Mouse (Mus musculus) embryo, embryonic 10.5 days (tissue): ENCODE measurements around the gene Sbno2.
A peak's percentile ranks its signal among the peaks of the same experiment; 100 is the strongest.

Experiments used
- DNase-seq: peaks from one replicate; pipeline ENCODE4 v3.0.0-alpha.2; 2015; ENCODE audit warnings: low spot score

The Sbno2 gene

DNA sequence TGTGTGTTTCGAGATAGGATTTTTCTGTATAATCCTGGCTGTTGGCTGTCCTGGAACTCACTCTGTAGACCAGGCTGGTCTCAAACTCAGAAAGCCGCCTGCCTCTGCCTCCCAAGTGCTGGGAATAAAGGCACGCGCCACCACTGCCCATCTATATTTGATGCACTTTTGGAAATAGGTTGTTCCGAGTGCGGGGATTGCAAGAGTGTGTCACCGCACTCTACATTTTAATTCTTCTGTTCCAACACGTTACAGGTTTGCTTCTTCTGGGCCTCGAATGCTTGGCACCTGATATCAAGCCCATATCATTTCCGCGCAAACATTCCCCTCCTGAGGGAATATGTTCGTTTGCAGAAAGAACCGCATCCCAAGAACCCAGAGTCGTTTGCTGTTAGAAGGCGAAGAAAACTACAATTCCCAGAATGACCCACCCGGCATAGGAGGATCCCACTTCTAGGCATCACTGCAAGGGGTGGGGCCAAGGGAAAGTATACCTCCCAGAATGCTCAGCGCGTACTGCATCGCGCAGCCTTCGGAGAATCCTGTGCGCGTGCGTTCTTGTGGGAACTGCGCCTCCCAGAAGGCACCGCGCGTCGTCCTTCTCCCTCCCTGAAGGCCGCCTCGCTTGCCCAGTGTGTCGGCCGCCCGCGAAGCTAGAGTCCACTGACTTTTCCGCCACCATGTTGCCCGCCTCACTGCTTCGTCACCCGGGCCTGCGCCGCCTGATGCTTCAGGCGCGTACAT lies 36.6 kb upstream of the Sbno2 start:
- DNase-seq: peak; percentile 100

DNA sequence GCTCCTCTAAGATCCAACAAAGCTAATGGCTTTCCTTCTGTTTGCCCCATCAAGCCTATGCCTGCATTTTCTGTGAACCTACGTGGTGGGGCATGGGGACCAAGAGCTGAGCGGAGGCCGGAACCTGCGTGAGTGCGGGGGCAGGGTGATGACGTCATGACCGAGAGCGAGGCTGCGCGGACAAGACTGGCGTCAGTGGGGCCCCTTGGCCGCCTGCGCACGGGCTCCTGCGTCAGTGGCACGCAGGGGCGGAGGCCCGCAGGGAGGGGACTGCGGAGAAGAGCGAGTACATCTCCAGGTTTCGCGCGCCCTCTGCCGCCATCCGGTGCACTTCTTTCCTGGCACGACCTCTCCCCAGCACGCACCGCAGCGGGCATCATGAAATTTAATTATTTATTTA lies 35.9 kb upstream of the Sbno2 start:
- DNase-seq: peak; percentile 94

DNA sequence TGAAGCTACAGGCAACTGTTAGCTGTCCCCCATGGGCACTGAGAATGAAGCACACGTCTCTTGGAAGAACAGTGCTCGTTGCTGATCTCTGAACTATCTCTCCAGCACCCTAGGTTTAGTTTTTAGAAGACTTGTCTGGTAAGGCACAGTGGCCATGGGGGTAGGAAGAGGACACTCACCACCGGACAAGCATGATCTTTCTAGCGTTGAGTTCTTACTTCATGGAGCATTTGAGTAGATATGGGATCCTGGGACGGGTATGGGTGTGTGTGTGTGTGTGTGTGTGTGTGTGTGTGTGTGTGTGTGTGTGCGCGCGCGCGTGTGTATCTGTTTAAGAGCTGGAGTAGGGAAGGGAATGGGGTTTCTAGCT lies 35.3 kb upstream of the Sbno2 start, which contains the start of gene Cbarp:
Gene Cbarp, minus strand, starts transcription at position 170 of the 370 bp plus-strand sequence.
- no peak for DNase-seq

DNA sequence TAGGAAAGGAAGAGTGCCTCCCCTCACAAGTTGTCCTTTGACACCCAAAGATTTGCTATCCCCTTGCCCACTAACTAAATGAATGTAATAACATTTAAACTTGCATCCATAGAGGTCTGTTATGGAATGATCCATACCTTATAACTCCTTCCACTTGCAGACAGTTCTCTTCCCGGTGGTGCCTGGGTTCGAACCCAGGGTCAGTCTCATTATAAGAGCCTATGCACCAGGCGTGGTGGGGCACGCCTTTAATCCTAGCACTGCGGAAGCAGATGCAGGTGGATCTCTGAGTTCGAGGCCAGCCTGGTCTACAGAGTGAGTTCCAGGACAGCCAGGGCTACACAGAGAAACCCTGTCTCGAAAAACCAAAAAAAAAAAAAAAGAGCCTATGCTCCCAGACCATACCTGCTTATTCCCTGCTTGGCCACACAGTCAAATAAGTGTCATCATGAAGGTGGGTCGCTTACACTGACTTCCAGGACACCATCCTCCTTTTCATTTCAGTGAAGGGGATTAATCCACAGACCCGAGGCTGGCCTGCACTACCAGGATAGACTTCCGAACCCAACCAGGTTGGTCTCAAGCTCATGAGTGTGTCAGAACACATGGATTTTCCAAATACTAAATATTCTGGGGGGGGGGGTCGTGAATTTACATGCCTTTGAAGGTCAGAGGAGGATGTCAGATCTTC lies 34.7 kb upstream of the Sbno2 start:
- no peak for DNase-seq

DNA sequence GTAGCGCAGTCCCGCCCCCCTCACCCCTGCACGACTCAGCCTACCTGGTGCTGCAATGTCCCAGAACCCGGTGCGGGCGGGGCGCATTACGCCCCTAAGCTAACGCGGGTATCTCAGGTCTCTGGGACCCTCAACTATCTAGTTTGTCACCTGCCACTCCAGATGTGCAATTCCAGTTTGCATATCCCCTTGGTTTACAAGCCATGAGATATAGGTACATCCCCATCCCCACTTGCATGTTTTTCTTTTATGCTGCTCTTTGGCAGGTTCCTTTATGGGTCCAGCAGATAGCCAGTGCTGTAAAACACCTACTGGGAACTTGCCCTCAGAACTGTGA lies 34.0 kb upstream of the Sbno2 start:
- DNase-seq: no peak

DNA sequence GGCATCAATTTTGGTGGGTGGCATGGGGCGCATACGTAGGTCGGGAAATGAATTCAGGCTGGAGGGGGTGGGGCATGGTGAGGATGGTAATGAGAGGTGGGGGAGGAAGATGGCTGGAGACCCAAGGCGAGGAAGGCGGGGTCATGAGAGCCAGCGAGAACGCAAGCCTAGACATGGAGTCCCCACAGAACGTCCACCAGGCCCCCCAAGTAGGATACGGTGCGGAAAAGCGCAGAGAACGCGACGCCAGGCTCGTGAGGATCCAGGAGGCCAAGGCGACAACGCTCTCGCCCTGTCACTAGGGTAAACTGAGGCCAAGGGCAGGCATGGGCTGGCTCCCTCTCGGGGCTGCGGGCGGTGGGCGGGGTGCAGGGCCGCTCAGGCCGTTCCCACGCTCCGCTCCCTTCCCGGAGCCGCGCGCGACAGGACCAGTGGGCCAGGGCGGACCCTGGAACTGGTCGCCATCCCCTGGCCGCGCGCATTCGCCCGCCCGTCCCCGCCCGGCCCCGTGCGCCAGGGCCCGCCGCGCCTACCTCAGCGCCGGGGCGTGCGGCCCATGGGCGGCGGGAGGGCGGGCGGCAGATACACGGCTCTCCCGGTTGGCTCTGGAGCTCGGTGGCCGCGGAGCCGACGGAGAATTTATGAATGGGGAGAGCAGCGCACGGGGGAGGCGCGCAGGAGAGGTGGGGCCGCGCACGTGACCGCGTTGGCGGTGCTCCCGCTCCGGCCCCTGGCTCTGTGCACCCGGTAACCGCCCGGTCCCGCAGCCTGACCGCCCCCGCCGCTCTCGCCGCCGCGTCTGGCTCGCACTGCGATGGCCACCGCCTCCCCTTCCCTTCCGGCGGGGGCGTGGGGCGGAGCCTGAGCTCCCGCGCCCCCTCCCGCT lies 33.4 kb upstream of the Sbno2 start, which contains the start of gene Atp5d:
Gene Atp5d, plus strand, starts transcription at position 80 of the 886 bp plus-strand sequence.
- DNase-seq: peak; percentile 75

DNA sequence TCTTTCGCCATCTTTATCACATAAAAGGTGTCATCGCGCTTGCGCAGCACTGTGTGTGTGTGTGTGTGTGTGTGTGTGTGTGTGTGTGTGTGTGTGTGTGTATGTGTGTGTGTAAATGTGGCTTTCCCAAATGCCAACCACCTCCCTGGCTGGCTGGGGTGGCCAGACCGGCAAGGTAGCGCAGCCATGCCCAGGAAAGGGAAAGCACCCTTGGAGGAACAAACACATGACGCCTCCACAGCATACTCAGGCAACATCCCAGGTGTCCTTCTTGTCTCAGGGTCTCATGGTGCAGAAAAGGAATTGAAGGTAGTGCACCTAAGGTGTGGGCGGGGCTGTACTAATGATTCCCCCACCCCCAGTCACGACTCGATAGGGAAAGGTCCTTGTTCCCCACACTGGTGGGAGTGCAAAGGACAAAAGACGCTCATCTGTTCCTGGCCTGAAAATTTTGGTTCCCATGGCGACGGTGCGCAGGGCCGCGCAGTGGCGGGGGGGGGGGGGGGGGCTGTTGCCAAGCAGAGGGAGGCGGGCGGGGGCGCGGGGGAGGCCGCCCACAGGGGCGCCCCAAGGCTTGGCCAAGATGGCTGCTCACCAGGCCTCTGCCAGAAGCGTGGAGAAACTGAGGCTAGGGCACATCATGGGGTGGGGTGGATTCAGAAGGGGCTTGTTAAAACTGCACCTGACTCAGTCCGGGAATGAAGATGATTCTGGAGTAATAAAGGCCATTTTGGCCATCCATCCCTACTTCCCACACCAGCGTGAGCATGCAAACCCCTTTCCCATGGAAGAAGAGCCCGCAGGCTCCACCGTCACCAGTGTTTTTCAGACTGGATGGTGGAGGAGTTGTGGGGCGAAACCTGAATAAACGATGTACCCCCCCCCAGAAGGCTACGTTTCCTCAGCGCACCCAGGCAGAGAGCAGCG lies 32.5 kb upstream of the Sbno2 start:
- no peak for DNase-seq

DNA sequence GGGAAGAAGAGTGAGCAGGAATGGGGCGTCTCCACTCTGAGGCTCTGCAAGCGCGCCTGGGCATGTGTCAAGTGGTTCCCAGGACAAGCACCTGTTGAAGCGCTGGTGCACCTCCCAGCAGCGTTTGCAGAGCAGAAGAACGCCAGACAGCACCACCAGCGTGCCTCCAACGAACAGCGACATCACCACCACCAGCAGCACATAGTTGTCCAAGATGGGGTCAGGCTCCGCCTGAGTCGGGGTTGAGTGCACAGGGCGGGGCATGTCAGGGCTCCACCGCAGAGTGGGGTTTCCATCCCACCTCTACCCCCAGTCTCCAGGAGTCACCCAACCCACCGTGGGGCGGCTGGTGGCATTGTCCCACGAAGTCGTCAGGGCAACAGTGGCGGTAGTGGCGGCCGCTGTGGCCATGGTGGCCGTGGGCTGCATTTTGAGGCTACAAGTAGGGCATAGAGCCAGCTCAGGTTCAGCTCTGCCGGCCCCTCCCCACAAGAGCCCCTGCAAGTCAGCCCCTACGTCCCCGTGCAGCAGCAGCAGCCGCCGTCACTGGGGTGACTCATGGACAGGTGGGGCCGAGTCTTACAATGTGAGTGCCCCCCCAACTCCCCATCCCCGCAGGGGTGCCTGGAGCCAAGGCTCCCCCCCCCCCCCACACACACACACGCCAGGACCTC lies 31.7 kb upstream of the Sbno2 start:
- DNase-seq: no peak

DNA sequence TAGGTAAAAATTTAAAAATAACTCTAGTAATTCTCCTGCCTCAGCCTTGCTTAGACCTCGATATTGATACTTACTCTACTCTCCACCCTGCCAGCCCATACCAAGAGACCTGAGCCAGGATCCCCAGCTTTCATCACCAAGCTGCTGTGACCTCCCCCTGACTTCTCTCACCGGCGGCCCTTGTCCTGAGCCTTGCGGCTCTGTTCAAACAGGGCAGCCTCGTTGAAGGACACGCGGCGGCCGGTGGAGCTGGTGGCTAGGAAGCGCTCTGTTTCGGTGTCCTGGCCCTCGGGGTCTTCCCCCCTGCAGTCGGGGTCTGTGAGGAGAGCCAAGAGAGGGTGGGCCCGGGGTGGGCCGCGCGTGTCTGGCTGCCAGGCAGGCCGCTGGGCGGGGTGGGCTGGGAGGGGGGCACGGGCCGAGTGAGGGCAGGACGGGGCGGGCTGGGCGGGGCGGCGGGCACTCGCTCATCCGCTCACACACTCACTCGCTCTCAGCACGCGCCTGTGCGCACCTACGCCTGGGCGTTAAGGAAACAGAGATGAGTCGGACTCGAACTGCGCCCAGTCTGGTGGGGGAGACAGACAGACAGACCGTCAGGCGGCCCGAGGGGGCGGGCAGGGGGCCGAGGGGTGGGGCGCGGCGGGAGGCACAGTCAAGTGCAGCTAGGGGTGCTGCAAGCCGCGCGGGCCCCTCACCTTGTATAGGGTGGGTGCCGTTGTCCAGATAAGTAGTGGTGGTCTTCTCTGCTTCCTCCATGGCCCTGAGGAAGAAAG lies 31.0 kb upstream of the Sbno2 start:
- no peak for DNase-seq

DNA sequence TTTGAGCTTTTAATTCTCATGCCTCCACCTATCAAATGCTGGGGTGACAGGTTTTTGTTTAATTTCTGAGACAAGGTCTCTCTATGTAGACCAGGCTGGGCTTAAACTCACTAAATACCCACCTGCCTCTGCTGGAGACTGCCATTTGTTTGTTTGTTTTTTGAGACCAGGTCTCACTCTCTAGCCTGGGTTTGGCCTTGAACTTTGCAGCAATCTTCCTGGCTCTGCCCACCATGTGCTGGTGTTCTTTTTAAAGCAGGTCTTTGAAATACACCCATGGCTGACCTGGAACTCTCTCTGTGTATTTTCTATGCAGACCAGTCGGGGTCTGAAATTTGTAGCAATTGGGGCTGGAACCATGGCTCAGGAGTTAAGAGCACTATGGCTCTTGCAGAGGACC lies 30.3 kb upstream of the Sbno2 start:
- no peak for DNase-seq

DNA sequence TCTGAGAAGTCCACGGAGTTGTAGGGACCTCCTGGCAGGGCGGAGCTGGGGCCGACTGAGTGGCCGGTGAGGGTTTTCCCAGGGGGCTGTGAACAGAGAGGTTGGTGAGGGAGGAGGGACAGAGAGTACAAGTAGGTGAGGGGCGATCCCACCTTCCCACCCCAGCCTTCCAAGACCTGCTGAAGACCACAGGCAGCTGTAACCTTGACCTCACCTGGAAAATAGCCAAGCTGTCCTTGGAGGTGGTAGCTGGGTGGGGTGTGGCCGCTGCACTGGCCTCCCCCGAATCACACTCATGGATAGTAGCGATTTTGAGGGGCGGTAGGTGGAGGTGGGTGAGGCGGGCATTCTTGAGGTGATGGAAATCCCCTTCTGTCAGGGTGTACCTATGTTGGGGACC lies 29.8 kb upstream of the Sbno2 start:
- DNase-seq: no peak

DNA sequence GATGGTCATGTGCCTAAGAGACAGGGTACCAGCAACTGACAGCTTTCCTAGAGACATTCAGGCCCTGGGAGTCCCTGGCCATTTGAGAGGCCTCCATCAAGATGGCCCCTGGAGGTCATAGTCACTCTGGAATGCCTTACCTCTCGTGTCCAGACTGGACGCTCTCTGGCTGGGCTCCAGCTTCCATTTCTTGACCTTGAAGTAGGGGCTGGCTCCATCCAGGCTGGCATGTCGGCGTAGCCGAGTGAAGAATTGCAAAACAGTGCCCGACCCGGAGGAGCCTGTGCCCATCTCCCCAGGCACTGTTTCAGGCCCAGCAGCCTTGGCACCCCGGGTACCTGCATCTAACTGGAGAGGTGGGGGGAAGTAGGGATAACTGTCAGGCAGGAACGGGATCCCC lies 29.1 kb upstream of the Sbno2 start:
- DNase-seq: no peak

DNA sequence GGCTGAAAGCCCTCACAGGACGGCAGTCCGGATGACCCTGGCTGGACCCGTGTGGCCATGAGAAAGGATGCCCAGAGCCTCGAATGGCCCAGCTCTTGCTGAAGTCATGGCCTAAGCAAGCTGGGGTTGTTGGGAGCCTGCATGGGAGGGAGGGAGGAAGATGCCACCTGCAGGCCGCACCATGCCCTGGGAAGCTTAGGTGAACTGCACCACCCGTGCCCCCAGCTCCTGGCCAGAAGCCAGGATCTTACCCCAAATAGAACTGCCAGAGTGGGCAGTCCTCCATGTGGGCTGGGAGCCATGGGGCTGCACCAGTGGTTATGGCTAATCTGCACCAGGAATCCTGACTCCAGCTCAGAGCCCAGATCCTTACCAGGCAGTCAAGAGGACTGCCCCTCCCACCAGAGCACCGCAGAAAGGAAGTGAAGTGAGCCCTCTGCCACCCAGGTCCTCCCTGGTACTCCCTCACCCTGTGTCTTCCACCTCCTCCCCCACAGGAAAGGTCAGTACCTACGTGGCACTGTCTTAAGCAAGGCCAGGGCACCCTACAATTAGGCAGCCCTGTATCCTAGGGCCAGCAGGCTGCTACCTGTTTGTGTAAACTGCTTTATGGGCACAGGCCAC lies 28.0 kb upstream of the Sbno2 start:
- no peak for DNase-seq

DNA sequence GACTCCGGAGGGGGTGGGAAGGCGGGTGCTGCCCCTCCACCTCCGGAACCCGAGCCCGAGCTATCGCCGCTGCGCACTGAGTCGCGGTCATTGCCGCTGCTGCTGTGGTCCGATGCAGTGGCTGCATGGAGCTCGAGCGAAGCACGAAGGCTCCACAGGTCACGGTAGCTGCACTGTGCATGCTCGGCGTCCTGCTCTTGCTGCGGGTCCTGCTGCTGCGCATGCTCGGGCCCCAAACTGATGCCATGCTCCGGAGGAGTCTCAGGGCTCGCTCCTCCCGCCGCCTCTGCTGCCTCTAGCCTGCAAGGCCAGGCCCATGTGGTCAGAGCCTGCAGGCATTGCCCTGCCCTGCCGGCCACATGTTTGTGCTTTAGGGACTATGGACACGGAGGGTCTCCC lies 26.6 kb upstream of the Sbno2 start:
- DNase-seq: peak; percentile 42

DNA sequence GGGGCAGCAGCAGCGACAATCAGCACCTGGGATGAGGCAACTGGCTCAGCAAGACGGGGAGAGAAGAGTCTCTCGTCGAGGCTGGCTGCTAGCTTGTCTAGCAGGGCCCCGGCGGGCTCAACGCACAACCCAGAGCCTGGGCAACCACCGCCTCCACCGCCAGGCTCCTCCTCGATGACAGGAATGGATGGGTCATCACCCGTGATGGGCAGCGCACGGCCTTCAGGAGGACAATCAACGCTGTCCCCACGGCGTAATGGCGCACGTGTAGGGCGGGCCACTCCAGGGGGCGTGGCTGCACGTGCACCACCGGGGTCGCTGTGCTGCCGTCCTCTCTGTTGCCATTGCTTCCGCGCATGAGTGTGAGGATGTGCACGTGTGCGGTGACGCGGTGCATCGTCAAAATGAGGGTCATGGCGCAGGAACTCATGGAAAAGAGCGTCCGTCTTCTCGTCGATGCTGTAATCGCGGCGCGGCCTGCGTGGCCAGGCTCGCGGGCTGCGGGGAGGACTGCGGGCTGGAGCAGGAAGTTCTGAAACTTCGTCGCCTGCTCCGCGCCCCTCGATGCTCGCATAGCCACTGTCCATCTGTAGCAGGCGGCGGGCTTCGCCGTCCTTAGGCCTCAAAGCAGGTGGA lies 26.1 kb upstream of the Sbno2 start:
- peak; percentile 74 for DNase-seq

DNA sequence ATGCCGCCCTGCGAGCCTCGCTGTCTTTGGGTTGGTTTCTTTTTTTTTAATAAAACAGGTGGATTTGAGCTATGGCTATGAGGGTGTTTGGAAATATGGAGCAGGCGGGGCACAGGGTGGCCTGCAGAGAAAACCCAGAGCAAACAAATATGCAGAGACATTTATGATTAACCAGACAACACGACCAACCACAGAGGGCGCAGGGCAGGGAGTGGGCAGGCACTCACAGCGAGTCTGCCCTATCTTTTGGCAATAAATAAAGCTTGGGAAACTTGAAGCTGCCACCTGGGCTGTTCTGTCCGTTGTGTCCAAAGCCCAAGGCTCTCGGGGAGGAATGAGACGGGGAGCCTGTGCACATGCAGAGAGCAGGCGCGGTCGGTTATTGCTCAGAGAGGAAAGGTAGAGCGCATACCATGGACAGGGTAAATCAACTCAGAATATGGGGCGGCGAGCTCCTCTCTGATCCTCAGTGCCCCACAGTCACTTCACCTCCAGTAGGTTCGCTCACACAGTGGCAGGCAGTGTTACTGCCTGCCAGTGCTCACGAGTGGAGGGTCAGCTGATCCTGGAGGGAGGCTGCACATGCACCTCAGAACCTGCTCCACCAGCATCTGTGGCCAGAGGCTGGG lies 25.1 kb upstream of the Sbno2 start:
- no peak for DNase-seq

DNA sequence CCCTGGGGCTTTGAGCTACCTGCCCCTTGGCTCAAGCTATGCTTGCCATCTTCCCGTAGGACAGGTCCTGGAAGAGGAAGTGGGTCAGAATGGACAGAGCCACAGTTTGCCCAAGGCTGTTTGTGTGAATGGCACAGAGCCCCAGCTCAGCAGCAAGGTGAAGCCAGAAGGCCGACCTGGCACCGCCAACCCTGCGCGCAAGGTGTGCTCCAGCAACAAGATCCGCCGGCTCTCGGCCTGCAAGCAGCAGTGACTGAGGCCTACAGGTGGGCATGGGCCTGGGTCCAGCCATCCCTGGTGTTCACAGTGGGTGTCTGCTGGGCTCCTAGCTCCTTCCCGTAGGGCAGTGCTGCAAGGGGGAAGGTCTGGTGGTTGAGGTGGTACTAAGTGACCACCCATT lies 24.5 kb upstream of the Sbno2 start:
- DNase-seq: no peak

DNA sequence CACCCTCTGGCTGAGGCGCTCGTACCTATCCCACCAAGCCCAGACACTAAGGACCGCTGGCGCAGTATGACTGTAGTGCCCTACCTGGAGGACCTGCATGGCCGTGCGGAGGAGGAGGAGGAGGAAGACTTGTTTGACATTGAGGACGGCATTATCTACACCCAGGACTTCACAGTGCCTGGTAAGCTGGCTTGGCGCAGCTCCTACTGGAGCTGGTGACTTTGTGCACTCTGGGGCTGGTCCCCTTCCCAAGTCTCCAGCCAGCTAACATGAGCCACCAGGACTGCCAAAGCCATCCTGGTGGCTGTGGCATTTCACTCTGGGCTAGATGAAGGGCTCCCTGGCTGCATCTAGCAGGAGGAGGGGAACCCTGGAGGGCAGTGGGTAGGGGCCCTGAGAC lies 22.5 kb upstream of the Sbno2 start:
- DNase-seq: no peak
